Mouse (Mus musculus): ENCODE measurements around the gene Myo9b.

DNA sequence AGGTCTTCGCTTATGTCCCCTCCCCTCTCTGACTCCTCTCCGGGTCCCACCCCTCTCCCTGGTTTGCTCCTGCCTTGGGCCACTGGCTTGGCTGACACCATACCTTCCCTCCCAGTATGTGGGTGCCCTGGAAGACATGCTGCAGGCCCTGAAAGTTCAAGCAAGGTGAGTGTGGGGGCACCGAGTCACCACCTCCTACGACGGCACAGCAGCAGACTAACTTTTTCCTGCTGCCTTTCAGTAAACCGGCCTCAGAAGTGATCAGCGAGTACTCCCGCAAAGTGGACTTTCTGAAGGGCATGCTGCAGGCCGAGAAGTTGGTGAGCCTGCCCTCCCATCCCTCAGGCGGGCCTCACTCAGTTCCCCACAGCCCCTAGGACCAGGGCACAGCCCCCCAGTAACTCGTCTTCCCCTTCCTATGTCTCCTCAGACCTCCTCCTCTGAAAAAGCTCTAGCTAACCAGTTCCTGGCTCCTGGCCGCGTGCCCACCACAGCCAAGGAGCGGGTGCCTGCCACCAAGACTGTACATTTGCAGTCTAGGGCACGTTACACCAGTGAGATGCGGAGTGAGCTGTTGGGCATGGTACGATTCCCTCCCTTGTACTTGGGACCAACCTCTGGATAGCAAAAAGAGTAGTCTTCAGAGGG is 95.1 kb downstream of the Myo9b start:
- TF ChIP-seq FLI1 (IDR thresholded peaks at IDR 0.05; ENCODE audit: low read length) = no peak
- no peak for TF ChIP-seq GATA1 (IDR thresholded peaks at IDR 0.05; ENCODE audit: borderline replicate concordance, low read length)

Data from megakaryocyte, embryonic 14.5 days (primary cell).